Mouse (Mus musculus) forebrain, embryonic 15.5 days (tissue): ENCODE results near the gene Ssbp3. TPM values are rescaled to one million over a fixed set of nuclear protein-coding genes. Genes with fewer than 3 reads are reported as not detected.

Experiments used
- ATAC-seq: fragments of 200-750 bp; cut with Nextera tagmentation; replicated peaks from 2 replicates; pipeline ENCODE4 v1.8.0; 2017; ENCODE audit warnings: mild to moderate bottlenecking, moderate TSS enrichment, moderate library complexity
- H3K27ac ChIP-seq: fragments of 300-500 bp; sonication (generic); replicated peaks from 2 replicates; pipeline ENCODE4 v1.5.1; 2015; ENCODE audit warnings: mild to moderate bottlenecking, inconsistent platforms
- H3K27me3 ChIP-seq: fragments of 300-500 bp; sonication (generic); 2 replicates; pipeline ENCODE4 v1.6.1; 2015; ENCODE audit warnings: inconsistent platforms
- H3K36me3 ChIP-seq: fragments of 300-500 bp; sonication (generic); 2 replicates; pipeline ENCODE4 v1.6.1; 2015; ENCODE audit warnings: mild to moderate bottlenecking, inconsistent platforms
- H3K4me1 ChIP-seq: fragments of 300-500 bp; sonication (generic); 2 replicates; pipeline ENCODE4 v1.6.1; 2015; ENCODE audit warnings: inconsistent platforms
- H3K4me2 ChIP-seq: fragments of 300-500 bp; sonication (generic); replicated peaks from 2 replicates; pipeline ENCODE4 v1.6.1; 2015; ENCODE audit warnings: mild to moderate bottlenecking, inconsistent platforms
- H3K4me3 ChIP-seq: fragments of 300-500 bp; sonication (generic); 2 replicates; pipeline ENCODE4 v1.5.1; 2015; ENCODE audit warnings: mild to moderate bottlenecking, inconsistent platforms
- H3K9ac ChIP-seq: fragments of 300-500 bp; sonication (generic); replicated peaks from 2 replicates; pipeline ENCODE4 v1.6.1; 2015; ENCODE audit warnings: mild to moderate bottlenecking, inconsistent platforms
- H3K9me3 ChIP-seq: fragments of 300-500 bp; sonication (generic); 2 replicates; pipeline ENCODE4 v1.6.1; 2016; ENCODE audit warnings: inconsistent platforms
- WGBS: fragments of 180-500 bp; shearing (Covaris S2); methylation state at CpG from one replicate; pipeline ENCODE4 v1.1.7; 2015; ENCODE audit warnings: mixed read lengths; 5-methylcytosine and 5-hydroxymethylcytosine counted together
- polyA plus RNA-seq: library from polyadenylated mRNA; unstranded; fragments of >200 nt; fragmentation: Nextera tagmentation; extraction: Ambion mirVana; gene quantifications from 2 replicates; pipeline ENCODE4 v1.2.1, GENCODE M21; 2015

Ssbp3 gene
- polyA plus RNA-seq, 1 experiment from 2014 or later, result 198 TPM

DNA sequence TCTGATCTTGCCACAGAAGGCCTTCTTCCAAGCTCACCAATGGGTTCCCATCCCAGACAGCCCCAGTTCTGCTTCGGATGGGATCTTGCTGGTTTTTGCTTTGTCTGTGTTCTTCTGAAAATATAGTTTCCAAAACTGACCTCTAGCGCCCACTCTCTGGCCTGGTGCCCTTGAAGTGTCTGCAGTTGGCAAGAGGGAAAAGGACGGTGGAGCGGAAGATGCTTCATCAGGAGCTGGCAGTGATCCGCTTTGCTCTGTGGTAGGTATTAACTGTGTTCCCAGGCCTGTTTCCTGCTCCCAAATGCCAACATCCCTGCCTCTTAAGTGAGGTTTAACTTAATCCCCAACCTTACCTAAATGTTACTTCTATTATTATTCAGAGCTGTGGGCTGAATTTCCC lies 43.3 kb downstream of the Ssbp3 start:
- H3K9me3 ChIP-seq, result no peaks in the 10 kb centered on the region
- 0 out of 2 replicates have a peak overlapping the region, but pooled peaks have one; percentile 4 for H3K9ac ChIP-seq
- H3K4me3 ChIP-seq, result no peak overlapping the region
- 44% methylated on average over 5 of the region's 5 CpGs for WGBS
- ATAC-seq, result no peak
- H3K27ac ChIP-seq, result peak overlapping the region; percentile 61
- H3K36me3 ChIP-seq, result no peaks in the 10 kb centered on the region
- H3K4me1 ChIP-seq, result peaks cover 87% of the 10 kb centered on the region
- no peaks in the 10 kb centered on the region for H3K27me3 ChIP-seq
- no peak overlapping the region for H3K4me2 ChIP-seq

DNA sequence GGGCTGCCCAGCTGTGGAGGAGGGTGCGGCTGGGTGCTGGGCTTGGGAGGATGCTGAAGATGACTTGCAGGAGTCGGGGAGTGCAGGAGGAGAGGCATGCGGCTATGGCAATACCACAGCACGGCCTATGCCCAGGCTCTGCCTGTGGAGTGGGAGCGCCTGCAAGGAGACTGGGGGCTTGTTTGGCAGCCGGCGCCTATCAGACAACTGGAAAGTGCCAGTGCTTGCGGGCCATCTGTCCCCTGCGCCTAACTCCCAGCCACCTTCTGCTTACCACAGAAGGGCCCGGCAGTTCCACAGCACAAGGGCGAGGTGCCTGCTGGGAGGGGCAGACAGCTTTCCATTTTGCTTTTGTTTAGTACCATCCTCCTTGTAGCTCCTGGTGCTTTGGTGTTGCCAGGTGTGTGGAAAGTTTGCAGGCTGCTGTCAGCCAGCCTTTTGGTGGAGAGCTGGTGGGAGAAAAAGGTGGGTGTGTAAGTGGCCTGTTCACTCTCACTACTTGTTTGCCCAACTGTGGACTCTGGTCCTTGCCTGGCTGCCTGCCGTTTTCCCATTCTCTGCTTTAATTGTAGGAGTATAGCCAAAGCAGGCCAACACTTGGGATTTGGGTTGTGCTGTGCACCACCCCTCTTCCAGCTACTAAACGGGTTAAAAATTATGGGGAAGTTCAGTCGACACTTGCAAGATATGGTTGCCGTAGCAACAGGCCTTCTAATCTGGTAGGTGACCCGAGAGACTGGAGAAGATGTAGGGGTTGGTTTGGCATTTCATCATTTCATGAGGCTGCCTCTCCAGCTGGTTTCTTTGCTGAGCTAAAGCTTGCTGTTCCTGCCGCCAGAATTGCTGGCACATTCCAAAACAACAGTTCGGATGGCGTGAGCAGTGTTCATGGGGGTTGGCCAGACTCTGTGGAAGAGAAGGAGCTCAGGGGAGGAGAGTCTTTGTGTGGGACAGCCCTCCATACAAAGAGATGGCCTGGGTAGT lies 45.5 kb downstream of the Ssbp3 start:
- peak; percentile 77 for ATAC-seq
- H3K9me3 ChIP-seq, result no peaks in the 10 kb centered on the region
- H3K4me3 ChIP-seq, result no peak overlapping the region
- H3K27me3 ChIP-seq, result no peaks in the 10 kb centered on the region
- H3K9ac ChIP-seq, result no peak overlapping the region
- no peaks in the 10 kb centered on the region for H3K36me3 ChIP-seq
- peak overlapping the region; percentile 87 for H3K27ac ChIP-seq
- H3K4me2 ChIP-seq, result peak overlapping the region; percentile 6; the same call in 1 of the 2 replicates
- WGBS, result 28% methylated on average over 19 of the region's 19 CpGs
- peaks cover 87% of the 10 kb centered on the region for H3K4me1 ChIP-seq

DNA sequence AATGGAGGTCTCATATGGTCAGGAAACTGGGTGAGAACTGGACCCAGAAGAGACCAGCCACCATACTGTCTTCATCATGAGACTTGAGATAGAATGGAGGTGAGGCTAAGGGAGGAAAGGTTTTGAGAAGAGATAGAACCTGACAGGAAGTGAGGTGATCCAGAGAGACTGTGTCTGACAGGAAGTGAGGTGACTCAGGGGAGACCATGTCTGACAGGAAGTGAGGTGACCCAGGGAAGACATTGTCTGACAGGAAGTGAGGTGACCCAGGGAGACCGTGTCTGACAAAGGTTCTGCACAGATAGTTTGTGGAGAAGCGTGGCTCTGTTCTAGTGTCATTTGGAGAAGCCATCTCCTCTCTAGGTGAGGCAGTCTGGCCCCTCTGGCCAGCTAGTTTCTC lies 47.6 kb downstream of the Ssbp3 start:
- H3K9me3 ChIP-seq, result no peaks in the 10 kb centered on the region
- no peaks in the 10 kb centered on the region for H3K36me3 ChIP-seq
- peaks cover 89% of the 10 kb centered on the region for H3K4me1 ChIP-seq
- H3K4me2 ChIP-seq, result no peak overlapping the region
- H3K27me3 ChIP-seq, result no peaks in the 10 kb centered on the region
- no peak overlapping the region for H3K4me3 ChIP-seq
- no peak overlapping the region for H3K27ac ChIP-seq
- no peak overlapping the region for H3K9ac ChIP-seq
- 97% methylated on average over 2 of the region's 2 CpGs for WGBS
- no peak for ATAC-seq

DNA sequence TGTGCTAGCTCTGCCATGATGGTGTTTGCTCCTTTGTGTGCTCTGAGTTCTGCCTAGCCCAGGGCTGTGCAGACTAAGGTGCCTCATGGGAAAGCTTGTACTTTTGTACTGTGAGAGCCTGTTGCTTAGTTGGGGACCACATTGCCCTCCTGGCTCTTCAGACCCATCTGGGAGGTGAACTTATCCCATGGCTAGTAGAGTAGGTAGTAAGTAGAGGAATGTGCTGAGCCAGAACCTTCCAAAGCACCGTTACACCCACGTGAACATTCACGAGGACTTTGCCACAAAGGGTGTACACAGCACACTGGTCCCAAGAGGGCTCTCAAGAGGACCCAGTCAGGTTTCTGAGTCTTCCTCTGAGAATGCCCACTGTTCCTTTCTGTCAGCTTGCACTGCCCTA lies 48.1 kb downstream of the Ssbp3 start:
- ATAC-seq, result no peak
- no peak overlapping the region for H3K4me3 ChIP-seq
- H3K27me3 ChIP-seq, result no peaks in the 10 kb centered on the region
- H3K4me1 ChIP-seq, result peaks cover 89% of the 10 kb centered on the region
- no peaks in the 10 kb centered on the region for H3K36me3 ChIP-seq
- no peaks in the 10 kb centered on the region for H3K9me3 ChIP-seq
- H3K9ac ChIP-seq, result no peak overlapping the region
- H3K4me2 ChIP-seq, result no peak overlapping the region
- WGBS, result 80% methylated on average over 3 of the region's 3 CpGs
- H3K27ac ChIP-seq, result no peak overlapping the region

DNA sequence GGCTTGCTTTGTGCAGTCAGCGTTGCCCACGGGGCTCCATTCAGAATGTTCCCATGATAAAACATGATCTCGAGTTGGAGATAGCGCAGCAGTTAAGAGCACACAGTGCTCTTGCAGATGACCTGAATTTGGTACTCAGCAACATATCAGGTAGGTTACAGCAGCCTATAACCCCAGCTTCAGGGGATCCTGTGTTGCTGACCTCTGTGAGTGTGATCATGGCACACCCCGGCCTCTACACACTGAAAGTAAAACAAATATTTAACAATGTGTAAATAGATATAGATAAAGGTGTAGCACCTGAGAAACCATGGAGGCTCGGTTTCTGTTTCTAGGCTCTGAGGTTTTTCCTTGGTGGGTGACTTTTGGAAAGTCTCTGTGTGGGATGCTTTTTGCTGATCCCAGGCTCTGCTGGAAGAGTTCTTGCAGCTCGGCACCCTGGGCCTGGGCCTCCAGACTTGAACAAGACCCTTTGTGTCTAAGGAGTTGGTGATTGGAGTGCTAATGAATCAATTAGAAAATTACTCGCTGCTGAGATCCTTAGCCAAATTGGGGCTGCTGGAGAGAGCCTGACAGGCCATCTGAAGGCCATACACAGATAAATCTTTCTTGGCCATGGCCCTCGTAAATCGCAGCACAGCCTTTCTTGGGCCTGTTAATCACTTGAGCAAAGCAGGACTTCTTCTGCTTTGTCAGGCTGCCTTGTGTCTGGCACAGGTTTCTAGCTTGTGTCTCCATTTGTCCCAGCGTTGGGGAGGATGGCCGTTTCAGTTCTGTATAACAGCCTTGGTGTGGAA lies 49.2 kb downstream of the Ssbp3 start:
- Histone ChIP-seq H3K4me3 (no peak overlapping the region), H3K27me3 (no peaks in the 10 kb centered on the region), H3K9ac (no peak overlapping the region), H3K4me2 (no peak overlapping the region), H3K4me1 (peaks cover 89% of the 10 kb centered on the region), H3K9me3 (no peaks in the 10 kb centered on the region), H3K36me3 (no peaks in the 10 kb centered on the region), H3K27ac (peak overlapping the region; percentile 61)
- WGBS, result 36% methylated on average over 12 of the region's 12 CpGs
- ATAC-seq, result no peak

DNA sequence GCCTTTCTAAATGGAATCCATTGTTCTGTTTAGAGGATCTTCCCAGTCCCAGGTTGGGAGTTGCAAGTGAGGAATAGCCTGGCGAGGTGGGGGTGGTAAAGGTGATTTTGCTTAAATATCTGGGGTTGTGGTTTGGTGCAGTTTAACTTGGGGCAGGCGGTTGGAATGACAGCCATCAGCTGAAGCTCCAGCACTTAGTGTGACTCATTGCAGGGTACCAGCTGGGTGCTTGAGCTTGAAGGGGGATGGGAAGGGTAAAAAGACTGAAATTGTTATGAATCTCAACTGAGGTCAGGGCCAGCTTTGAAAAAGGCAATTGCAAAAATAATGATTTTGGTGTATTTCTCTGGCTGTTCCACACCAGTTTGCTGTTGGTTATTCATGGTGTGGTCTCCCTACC lies 50.0 kb downstream of the Ssbp3 start:
- peak overlapping the region; percentile 61 for H3K27ac ChIP-seq
- H3K9ac ChIP-seq, result no peak overlapping the region
- H3K36me3 ChIP-seq, result no peaks in the 10 kb centered on the region
- no peak overlapping the region for H3K4me2 ChIP-seq
- H3K27me3 ChIP-seq, result no peaks in the 10 kb centered on the region
- no peaks in the 10 kb centered on the region for H3K9me3 ChIP-seq
- H3K4me3 ChIP-seq, result no peak overlapping the region
- peaks cover 89% of the 10 kb centered on the region for H3K4me1 ChIP-seq
- no peak for ATAC-seq
- WGBS, result 59% methylated on average over 2 of the region's 2 CpGs

DNA sequence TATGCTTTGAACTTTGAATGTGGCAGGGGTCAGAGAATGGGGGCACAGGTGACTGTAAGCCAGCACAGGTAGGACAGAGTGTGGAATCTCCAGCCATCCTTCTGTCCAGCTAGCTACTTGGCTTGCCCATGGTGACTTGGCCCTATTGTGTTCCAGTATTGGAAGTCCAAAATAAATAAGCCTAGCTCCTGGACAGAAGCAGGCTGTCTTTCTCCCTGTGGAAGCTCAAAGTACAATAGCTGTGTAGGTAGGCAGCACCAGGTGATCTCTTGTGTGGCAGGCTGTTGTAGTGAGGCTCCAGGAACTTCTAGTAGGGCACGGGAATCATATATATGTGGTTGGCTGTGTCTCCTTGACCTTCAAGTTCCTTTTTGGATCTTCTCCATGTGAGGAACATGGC lies 50.8 kb downstream of the Ssbp3 start:
- no peaks in the 10 kb centered on the region for H3K9me3 ChIP-seq
- H3K4me1 ChIP-seq, result peaks cover 80% of the 10 kb centered on the region
- no peak overlapping the region for H3K4me2 ChIP-seq
- H3K9ac ChIP-seq, result no peak overlapping the region
- H3K27ac ChIP-seq, result no peak overlapping the region
- 96% methylated on average over 1 of the region's 1 CpGs for WGBS
- no peak overlapping the region for H3K4me3 ChIP-seq
- ATAC-seq, result no peak
- no peaks in the 10 kb centered on the region for H3K27me3 ChIP-seq
- no peaks in the 10 kb centered on the region for H3K36me3 ChIP-seq

DNA sequence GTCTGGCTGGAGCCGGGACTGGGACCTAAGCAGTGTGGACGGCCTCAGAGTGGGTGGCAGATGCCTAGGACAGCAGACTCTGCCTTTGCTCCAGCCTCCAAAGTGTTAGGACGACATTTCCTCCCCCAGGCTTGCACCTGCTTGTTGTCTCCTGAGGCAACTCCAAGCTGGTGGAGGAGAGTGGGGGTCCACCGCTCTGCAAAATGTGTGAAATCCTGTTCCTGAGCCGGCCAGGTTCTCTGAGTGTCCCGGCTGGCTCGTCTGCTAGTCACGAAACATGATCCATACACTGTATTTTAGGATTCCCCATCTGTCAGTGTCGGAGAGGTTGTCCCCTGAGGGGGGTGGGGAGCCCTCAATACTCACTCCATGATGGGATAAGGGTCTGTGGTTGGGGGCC lies 53.9 kb downstream of the Ssbp3 start:
- Histone ChIP-seq H3K9ac (no peak overlapping the region), H3K36me3 (no peaks in the 10 kb centered on the region), H3K4me1 (peaks cover 72% of the 10 kb centered on the region), H3K4me2 (no peak overlapping the region), H3K27ac (no peak overlapping the region), H3K27me3 (no peaks in the 10 kb centered on the region), H3K4me3 (no peak overlapping the region), H3K9me3 (no peaks in the 10 kb centered on the region)
- ATAC-seq, result no peak
- 65% methylated on average over 9 of the region's 9 CpGs for WGBS

DNA sequence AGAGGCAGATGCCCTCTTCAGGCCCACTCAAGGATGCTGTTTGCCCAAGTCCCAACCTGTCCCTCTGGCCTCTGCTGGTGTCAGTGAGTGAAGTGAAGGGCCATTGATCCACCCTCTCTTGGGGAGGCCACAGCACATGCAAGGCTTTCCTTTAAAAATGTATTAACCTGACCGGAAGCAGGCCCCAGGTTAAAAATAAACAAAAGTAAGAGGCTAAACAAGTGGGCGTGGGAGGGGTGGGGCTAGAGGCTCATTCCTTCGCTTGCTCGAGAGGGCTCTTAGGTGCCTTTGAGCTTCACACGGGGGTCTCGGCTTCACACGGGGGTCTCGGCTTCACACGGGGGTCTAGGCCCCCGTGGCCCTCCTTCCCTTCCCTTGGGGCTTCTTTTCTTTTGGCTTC lies 54.5 kb downstream of the Ssbp3 start:
- H3K27me3 ChIP-seq, result no peaks in the 10 kb centered on the region
- peaks cover 68% of the 10 kb centered on the region for H3K4me1 ChIP-seq
- ATAC-seq, result no peak
- no peaks in the 10 kb centered on the region for H3K36me3 ChIP-seq
- no peaks in the 10 kb centered on the region for H3K9me3 ChIP-seq
- no peak overlapping the region for H3K9ac ChIP-seq
- H3K4me2 ChIP-seq, result no peak overlapping the region
- H3K27ac ChIP-seq, result no peak overlapping the region
- WGBS, result 63% methylated on average over 10 of the region's 10 CpGs
- H3K4me3 ChIP-seq, result no peak overlapping the region

DNA sequence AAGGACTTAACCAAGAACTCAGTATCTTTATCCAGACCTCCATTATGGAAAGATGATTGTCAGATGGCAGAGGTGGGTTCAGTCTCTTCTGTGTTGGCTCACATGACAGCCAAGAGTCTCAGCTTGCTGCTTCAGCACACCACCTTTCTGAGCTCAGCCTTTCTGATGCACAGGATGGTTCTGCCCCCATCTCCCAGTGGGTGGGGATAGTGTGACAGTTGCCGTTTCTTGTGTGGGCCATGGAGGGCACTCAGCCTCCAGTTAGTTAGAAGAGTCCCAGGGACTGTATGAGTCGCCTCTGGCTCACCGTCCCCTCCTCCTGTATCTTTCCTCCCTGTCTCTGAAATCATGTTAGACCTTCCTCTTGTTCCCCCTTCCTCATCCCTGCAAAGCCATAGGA lies 55.9 kb downstream of the Ssbp3 start:
- no peak overlapping the region for H3K4me3 ChIP-seq
- no peaks in the 10 kb centered on the region for H3K27me3 ChIP-seq
- ATAC-seq, result no peak
- no peak overlapping the region for H3K9ac ChIP-seq
- 84% methylated on average over 3 of the region's 3 CpGs for WGBS
- H3K27ac ChIP-seq, result no peak overlapping the region
- no peaks in the 10 kb centered on the region for H3K9me3 ChIP-seq
- H3K4me1 ChIP-seq, result peaks cover 61% of the 10 kb centered on the region
- no peaks in the 10 kb centered on the region for H3K36me3 ChIP-seq
- no peak overlapping the region for H3K4me2 ChIP-seq

DNA sequence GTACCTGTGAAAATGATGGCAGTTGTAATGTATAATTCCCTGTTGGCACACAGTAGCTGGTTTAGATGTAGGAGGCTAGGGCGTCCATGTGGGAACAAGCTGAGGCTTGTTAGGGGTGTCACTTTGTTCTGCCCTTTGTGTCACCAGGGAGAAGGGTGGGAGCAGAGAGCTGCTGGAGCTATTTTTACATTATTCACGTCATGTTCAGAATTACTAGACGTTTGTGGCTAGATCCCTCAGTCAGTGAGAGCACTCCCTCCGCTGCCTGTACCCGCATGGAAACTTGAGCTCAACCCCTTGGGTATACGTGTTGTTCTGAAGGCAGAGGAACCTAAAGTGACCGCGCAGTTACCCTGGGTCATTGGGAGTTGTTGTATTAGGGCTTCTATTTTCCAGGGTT lies 58.4 kb downstream of the Ssbp3 start:
- Histone ChIP-seq H3K4me1 (peaks cover 57% of the 10 kb centered on the region), H3K9ac (no peak overlapping the region), H3K9me3 (no peaks in the 10 kb centered on the region), H3K4me3 (no peak overlapping the region), H3K27ac (no peak overlapping the region), H3K36me3 (no peaks in the 10 kb centered on the region), H3K4me2 (no peak overlapping the region), H3K27me3 (no peaks in the 10 kb centered on the region)
- 74% methylated on average over 8 of the region's 8 CpGs for WGBS
- ATAC-seq, result no peak

DNA sequence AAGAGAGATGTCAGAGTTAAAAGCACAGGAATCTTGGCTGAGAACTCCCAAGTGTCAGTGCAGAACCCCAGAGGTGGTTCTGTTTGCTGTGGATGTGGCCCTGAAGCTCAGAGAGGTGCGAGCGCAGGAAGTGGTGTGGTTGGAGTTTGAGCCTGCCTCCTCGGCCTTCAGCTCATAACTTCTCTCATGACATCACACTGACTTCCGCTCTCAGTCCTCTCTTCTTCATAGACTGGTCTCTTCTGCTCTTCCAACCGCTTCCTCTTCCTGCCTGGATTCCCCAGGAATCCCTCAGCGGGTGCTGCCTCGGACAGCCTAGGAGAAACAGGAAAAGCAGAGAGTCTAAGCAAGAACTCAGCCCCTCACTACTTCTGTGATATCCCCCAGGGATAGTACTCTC lies 60.3 kb downstream of the Ssbp3 start:
- Histone ChIP-seq H3K27me3 (no peaks in the 10 kb centered on the region), H3K4me1 (peaks cover 56% of the 10 kb centered on the region), H3K4me3 (no peak overlapping the region), H3K9ac (no peak overlapping the region), H3K36me3 (no peaks in the 10 kb centered on the region), H3K9me3 (no peaks in the 10 kb centered on the region), H3K4me2 (no peak overlapping the region), H3K27ac (no peak overlapping the region)
- 91% methylated on average over 7 of the region's 7 CpGs for WGBS
- no peak for ATAC-seq
